Mouse (Mus musculus): ENCODE measurements around the gene Pygb. TPM values are rescaled to one million over a fixed set of nuclear protein-coding genes. Genes with fewer than 3 reads are reported as not detected.

Pygb gene
- polyA plus RNA-seq (2015; fragmentation: Nextera tagmentation; extraction: Ambion mirVana), result 185 and 195 TPM in 2 replicates

GRCm38 (mm10) chr2:150786251-150787180 is at the start of gene Pygb:
Gene Pygb (plus strand): TSS chr2:150786735.
- ATAC-seq (ENCODE audit: extremely low read depth, insufficient number of reproducible peaks, low FRiP score, low TSS enrichment), result peak; percentile 81
- Histone ChIP-seq H3K4me1 (peaks cover 44% of the 10 kb centered on the region), H3K4me2 (peak within 1 kb of the TSS; percentile 81), H3K36me3 (peaks cover 14% of the 10 kb centered on the region), H3K9ac (peak within 1 kb of the TSS; percentile 96), H3K27me3 (replicated peaks) (no peaks in the 10 kb centered on the region), H3K9me3 (no peaks in the 10 kb centered on the region), H3K27ac (replicated peaks) (peak within 1 kb of the TSS; percentile 95), H3K4me3 (peak within 1 kb of the TSS; percentile 92)
- 3% methylated on average over 53 of the region's 58 CpGs for WGBS

GRCm38 (mm10) chr2:150737881-150738280 is 48.7 kb upstream of the Pygb start:
- Histone ChIP-seq H3K4me2 (no peak overlapping the region), H3K4me3 (no peak overlapping the region), H3K36me3 (no peaks in the 10 kb centered on the region), H3K9ac (no peak overlapping the region), H3K27me3 (replicated peaks) (no peaks in the 10 kb centered on the region), H3K4me1 (no peaks in the 10 kb centered on the region), H3K9me3 (no peaks in the 10 kb centered on the region), H3K27ac (replicated peaks) (no peak overlapping the region)
- WGBS, result 68% methylated on average over 9 of the region's 9 CpGs
- no peak for ATAC-seq (ENCODE audit: extremely low read depth, insufficient number of reproducible peaks, low FRiP score, low TSS enrichment)

GRCm38 (mm10) chr2:150740145-150740841 is 46.2 kb upstream of the Pygb start:
- no peak for ATAC-seq (ENCODE audit: extremely low read depth, insufficient number of reproducible peaks, low FRiP score, low TSS enrichment)
- no peak overlapping the region for H3K4me3 ChIP-seq
- H3K27ac ChIP-seq (replicated peaks), result no peak overlapping the region
- H3K9ac ChIP-seq, result no peak overlapping the region
- no peak overlapping the region for H3K4me2 ChIP-seq
- H3K9me3 ChIP-seq, result no peaks in the 10 kb centered on the region
- H3K27me3 ChIP-seq (replicated peaks), result no peaks in the 10 kb centered on the region; the same call in 1 of the 2 replicates
- WGBS, result 65% methylated on average over 10 of the region's 10 CpGs
- H3K4me1 ChIP-seq, result no peaks in the 10 kb centered on the region
- H3K36me3 ChIP-seq, result no peaks in the 10 kb centered on the region

- H3K4me1 ChIP-seq, result no peaks in the 10 kb centered on the region
- H3K4me3 ChIP-seq, result no peak overlapping the region
- H3K27ac ChIP-seq (replicated peaks), result no peak overlapping the region
- WGBS, result 50% methylated on average over 4 of the region's 4 CpGs
- H3K4me2 ChIP-seq, result no peak overlapping the region
- no peaks in the 10 kb centered on the region for H3K9me3 ChIP-seq
- no peak overlapping the region for H3K9ac ChIP-seq
- no peak for ATAC-seq (ENCODE audit: extremely low read depth, insufficient number of reproducible peaks, low FRiP score, low TSS enrichment)
- no peaks in the 10 kb centered on the region for H3K36me3 ChIP-seq
- H3K27me3 ChIP-seq (replicated peaks), result peaks cover 4% of the 10 kb centered on the region; the same call in 1 of the 2 replicates
These were observed 45.1 kb upstream of the Pygb start for GRCm38 (mm10) chr2:150741405-150741804.

- no peaks in the 10 kb centered on the region for H3K36me3 ChIP-seq
- H3K9ac ChIP-seq, result no peak overlapping the region
- ATAC-seq (ENCODE audit: extremely low read depth, insufficient number of reproducible peaks, low FRiP score, low TSS enrichment), result no peak
- no peak overlapping the region for H3K4me2 ChIP-seq
- H3K27ac ChIP-seq (replicated peaks), result no peak overlapping the region
- WGBS, result 67% methylated on average over 7 of the region's 7 CpGs
- H3K27me3 ChIP-seq (replicated peaks), result peaks cover 8% of the 10 kb centered on the region; the same call in 1 of the 2 replicates
- no peak overlapping the region for H3K4me3 ChIP-seq
- peaks cover 7% of the 10 kb centered on the region for H3K4me1 ChIP-seq
- no peaks in the 10 kb centered on the region for H3K9me3 ChIP-seq
These were observed 41.5 kb upstream of the Pygb start for GRCm38 (mm10) chr2:150745016-150745415.

- Histone ChIP-seq H3K27me3 (replicated peaks) (peaks cover 8% of the 10 kb centered on the region; the same call in 1 of the 2 replicates), H3K9ac (peak within 1 kb of the TSS; percentile 87), H3K4me2 (peak within 1 kb of the TSS; percentile 99), H3K4me3 (peak within 1 kb of the TSS; percentile 74), H3K36me3 (peaks cover 11% of the 10 kb centered on the region), H3K4me1 (peaks cover 21% of the 10 kb centered on the region), H3K27ac (replicated peaks) (peak within 1 kb of the TSS; percentile 83), H3K9me3 (no peaks in the 10 kb centered on the region)
- peak; percentile 84 for ATAC-seq (ENCODE audit: extremely low read depth, insufficient number of reproducible peaks, low FRiP score, low TSS enrichment)
- WGBS, result under 1% methylated on average over 30 of the region's 30 CpGs
These were observed 37.7 kb upstream of the Pygb start, which contains the start of gene Entpd6 for GRCm38 (mm10) chr2:150748854-150749253. Gene Entpd6 (plus strand): TSS chr2:150749042.

- H3K36me3 ChIP-seq, result peaks cover 15% of the 10 kb centered on the region
- under 1% methylated on average over 24 of the region's 24 CpGs for WGBS
- H3K9ac ChIP-seq, result peak overlapping the region; percentile 87
- peak; percentile 51; the same call in 1 of the 2 replicates for ATAC-seq (ENCODE audit: extremely low read depth, insufficient number of reproducible peaks, low FRiP score, low TSS enrichment)
- H3K9me3 ChIP-seq, result no peaks in the 10 kb centered on the region
- peak overlapping the region; percentile 83 for H3K27ac ChIP-seq (replicated peaks)
- peaks cover 8% of the 10 kb centered on the region; the same call in 1 of the 2 replicates for H3K27me3 ChIP-seq (replicated peaks)
- peak overlapping the region; percentile 74 for H3K4me3 ChIP-seq
- H3K4me1 ChIP-seq, result peaks cover 25% of the 10 kb centered on the region
- H3K4me2 ChIP-seq, result peak overlapping the region; percentile 99
These were observed 37.3 kb upstream of the Pygb start for GRCm38 (mm10) chr2:150749283-150749682.

GRCm38 (mm10) chr2:150750129-150750979 is 36.2 kb upstream of the Pygb start:
- Histone ChIP-seq H3K36me3 (peaks cover 23% of the 10 kb centered on the region), H3K9me3 (no peaks in the 10 kb centered on the region), H3K9ac (peak overlapping the region; percentile 87; the same call in 1 of the 2 replicates), H3K4me3 (peak overlapping the region; percentile 74; the same call in 1 of the 2 replicates), H3K4me1 (peaks cover 28% of the 10 kb centered on the region), H3K27ac (replicated peaks) (no peak overlapping the region), H3K4me2 (peak overlapping the region; percentile 99), H3K27me3 (replicated peaks) (peaks cover 8% of the 10 kb centered on the region; the same call in 1 of the 2 replicates)
- WGBS, result 67% methylated on average over 13 of the region's 13 CpGs
- no peak for ATAC-seq (ENCODE audit: extremely low read depth, insufficient number of reproducible peaks, low FRiP score, low TSS enrichment)

- no peaks in the 10 kb centered on the region for H3K9me3 ChIP-seq
- peaks cover 69% of the 10 kb centered on the region for H3K36me3 ChIP-seq
- H3K27me3 ChIP-seq (replicated peaks), result no peaks in the 10 kb centered on the region
- no peak overlapping the region for H3K4me3 ChIP-seq
- H3K4me2 ChIP-seq, result no peak overlapping the region
- no peak for ATAC-seq (ENCODE audit: extremely low read depth, insufficient number of reproducible peaks, low FRiP score, low TSS enrichment)
- peaks cover 20% of the 10 kb centered on the region for H3K4me1 ChIP-seq
- H3K9ac ChIP-seq, result no peak overlapping the region
- no peak overlapping the region for H3K27ac ChIP-seq (replicated peaks)
- WGBS, result 77% methylated on average over 3 of the region's 3 CpGs
These were observed 31.5 kb upstream of the Pygb start for GRCm38 (mm10) chr2:150755016-150755415.

- H3K36me3 ChIP-seq, result peaks cover 73% of the 10 kb centered on the region
These were observed 25.1 kb upstream of the Pygb start for GRCm38 (mm10) chr2:150761476-150761875.

More at GRCm38 (mm10) chr2:150761476-150761875, 25.1 kb upstream of the Pygb start:
- Histone ChIP-seq H3K4me1 (peaks cover 16% of the 10 kb centered on the region), H3K27me3 (replicated peaks) (no peaks in the 10 kb centered on the region), H3K4me2 (no peak overlapping the region), H3K27ac (replicated peaks) (no peak overlapping the region), H3K9ac (no peak overlapping the region), H3K9me3 (peaks cover 5% of the 10 kb centered on the region; the same call in 1 of the 2 replicates), H3K4me3 (no peak overlapping the region)
- WGBS, result 79% methylated on average over 7 of the region's 7 CpGs
- ATAC-seq (ENCODE audit: extremely low read depth, insufficient number of reproducible peaks, low FRiP score, low TSS enrichment), result no peak

All from heart, embryonic 13.5 days (tissue).